Mouse (Mus musculus) heart, embryonic 15.5 days (tissue): ENCODE measurements around the gene Igsf9b. TPM values are rescaled to one million over a fixed set of nuclear protein-coding genes. Genes with fewer than 3 reads are reported as not detected.

ENCODE experiments used
- polyA plus RNA-seq: library from polyadenylated mRNA; unstranded; fragments of >200 nt; fragmentation: Nextera tagmentation; extraction: Ambion mirVana; gene quantifications from 2 replicates; pipeline ENCODE4 v1.2.1, GENCODE M21; 2015

Igsf9b gene
- polyA plus RNA-seq, 1 experiment from 2014 or later = 4.0 TPM

Other genes starting within 250 kb of the Igsf9b start
- gene Jam3, start 143.8 kb upstream of the Igsf9b start, polyA plus RNA-seq = 41.9 and 44.6 TPM in 2 replicates
- not detected in 2 replicates for gene Spata19, start 97.6 kb downstream of the Igsf9b start, polyA plus RNA-seq